Mouse (Mus musculus): ENCODE data around the gene Pcnp.

GRCm38 (mm10) chr16:56076121-56076869 lies 46.8 kb upstream of the Pcnp start:
- no peak for TF ChIP-seq CTCF (IDR thresholded peaks at IDR 0.05; ENCODE audit: insufficient read depth, low read length)
- TF ChIP-seq POLR2A (IDR thresholded peaks at IDR 0.05; ENCODE audit: borderline replicate concordance, extremely low read depth, low read depth, low read length): no peak

All from lung, adult 2 months (tissue).